Mouse (Mus musculus): ENCODE results near the gene Olfr905. TPM values are rescaled to one million over a fixed set of nuclear protein-coding genes. Genes with fewer than 3 reads are reported as not detected.

The Olfr905 gene
- polyA plus RNA-seq, 1 experiment from 2014 or later, result not detected

- Histone ChIP-seq H3K4me3 (ENCODE audit: low read depth, low read length) (no peak within 1 kb of the TSS), H3K4me2 (ENCODE audit: low read length) (no peak within 1 kb of the TSS), H3K4me1 (replicated peaks; ENCODE audit: control insufficient read depth, insufficient read depth, low read length) (no peaks in the 10 kb centered on the region), H3K36me3 (ENCODE audit: control insufficient read depth, insufficient read depth, low read length) (no peaks in the 10 kb centered on the region), H3K9me3 (ENCODE audit: control insufficient read depth, low read length) (no peaks in the 10 kb centered on the region), H3K27me3 (replicated peaks; ENCODE audit: control insufficient read depth, insufficient read depth, low read length) (no peaks in the 10 kb centered on the region), H3K27ac (ENCODE audit: low read depth) (no peak within 1 kb of the TSS), H3K9ac (ENCODE audit: low read length) (no peak within 1 kb of the TSS)
- DNase-seq (ENCODE audit: low spot score) (no peak), ATAC-seq (replicated peaks; ENCODE audit: low FRiP score, low TSS enrichment, low read depth) (no peak)
- 78% methylated on average over 1 of the region's 1 CpGs for WGBS
Observed at GRCm38 (mm10) chr9:38521280-38521679, 50.4 kb downstream of the Olfr905 start, which contains the start of gene Olfr911-ps1. Gene Olfr911-ps1 (plus strand): TSS chr9:38521580.

Other genes with a start within 250 kb of the Olfr905 start
- gene Olfr143, start 218.3 kb upstream of the Olfr905 start, polyA plus RNA-seq (2014; fragmentation: Nextera tagmentation; extraction: Ambion mirVana), result not detected in 2 replicates
- gene Olfr895, start 203.3 kb upstream of the Olfr905 start, polyA plus RNA-seq (2014; fragmentation: Nextera tagmentation; extraction: Ambion mirVana), result not detected in 2 replicates
- gene Olfr896-ps1, start 180.0 kb upstream of the Olfr905 start, polyA plus RNA-seq (2014; fragmentation: Nextera tagmentation; extraction: Ambion mirVana), result not detected in 2 replicates
- gene Olfr25, start 142.0 kb upstream of the Olfr905 start, polyA plus RNA-seq (2014; fragmentation: Nextera tagmentation; extraction: Ambion mirVana), result not detected in 2 replicates
- gene Olfr898, start 122.7 kb upstream of the Olfr905 start, polyA plus RNA-seq (2014; fragmentation: Nextera tagmentation; extraction: Ambion mirVana), result not detected in 2 replicates
- not detected in 2 replicates for gene Olfr250, start 104.2 kb upstream of the Olfr905 start, polyA plus RNA-seq (2014; fragmentation: Nextera tagmentation; extraction: Ambion mirVana)
- not detected in 2 replicates for gene Olfr251, start 94.0 kb upstream of the Olfr905 start, polyA plus RNA-seq (2014; fragmentation: Nextera tagmentation; extraction: Ambion mirVana)
- gene Olfr147, start 69.4 kb upstream of the Olfr905 start, polyA plus RNA-seq (2014; fragmentation: Nextera tagmentation; extraction: Ambion mirVana), result not detected in 2 replicates
- not detected in 2 replicates for gene Olfr901, start 41.7 kb upstream of the Olfr905 start, polyA plus RNA-seq (2014; fragmentation: Nextera tagmentation; extraction: Ambion mirVana)
- gene Olfr902, start 23.5 kb upstream of the Olfr905 start, polyA plus RNA-seq (2014; fragmentation: Nextera tagmentation; extraction: Ambion mirVana), result not detected in 2 replicates
- not detected in 2 replicates for gene Olfr904, start 8.0 kb upstream of the Olfr905 start, polyA plus RNA-seq (2014; fragmentation: Nextera tagmentation; extraction: Ambion mirVana)
- not detected in 2 replicates for gene Olfr906, start 16.0 kb downstream of the Olfr905 start, polyA plus RNA-seq (2014; fragmentation: Nextera tagmentation; extraction: Ambion mirVana)
- gene Olfr907, start 24.7 kb downstream of the Olfr905 start, polyA plus RNA-seq (2014; fragmentation: Nextera tagmentation; extraction: Ambion mirVana), result not detected in 2 replicates
- gene Olfr911-ps1, start 50.5 kb downstream of the Olfr905 start, polyA plus RNA-seq (2014; fragmentation: Nextera tagmentation; extraction: Ambion mirVana), result not detected in 2 replicates
- not detected in 2 replicates for gene Olfr910, start 66.7 kb downstream of the Olfr905 start, polyA plus RNA-seq (2014; fragmentation: Nextera tagmentation; extraction: Ambion mirVana)
- gene Olfr912, start 109.1 kb downstream of the Olfr905 start, polyA plus RNA-seq (2014; fragmentation: Nextera tagmentation; extraction: Ambion mirVana), result not detected in 2 replicates
- gene Olfr913, start 121.7 kb downstream of the Olfr905 start, polyA plus RNA-seq (2014; fragmentation: Nextera tagmentation; extraction: Ambion mirVana), result not detected in 2 replicates
- gene Olfr914, start 134.0 kb downstream of the Olfr905 start, polyA plus RNA-seq (2014; fragmentation: Nextera tagmentation; extraction: Ambion mirVana), result not detected in 2 replicates
- not detected in 2 replicates for gene Olfr916, start 188.8 kb downstream of the Olfr905 start, polyA plus RNA-seq (2014; fragmentation: Nextera tagmentation; extraction: Ambion mirVana)
- gene Olfr917, start 194.7 kb downstream of the Olfr905 start, polyA plus RNA-seq (2014; fragmentation: Nextera tagmentation; extraction: Ambion mirVana), result not detected in 2 replicates
- gene Olfr918, start 203.5 kb downstream of the Olfr905 start, polyA plus RNA-seq (2014; fragmentation: Nextera tagmentation; extraction: Ambion mirVana), result not detected in 2 replicates
- not detected in 2 replicates for gene Olfr919, start 232.6 kb downstream of the Olfr905 start, polyA plus RNA-seq (2014; fragmentation: Nextera tagmentation; extraction: Ambion mirVana)
- gene Vwa5a, start 247.2 kb downstream of the Olfr905 start, polyA plus RNA-seq (2014; fragmentation: Nextera tagmentation; extraction: Ambion mirVana), result 13.9 and 19.1 TPM in 2 replicates

Data from intestine, embryonic 14.5 days (tissue).